43 mouse cellular contexts compared by ENCODE assay signal in the genomic region with DNA sequence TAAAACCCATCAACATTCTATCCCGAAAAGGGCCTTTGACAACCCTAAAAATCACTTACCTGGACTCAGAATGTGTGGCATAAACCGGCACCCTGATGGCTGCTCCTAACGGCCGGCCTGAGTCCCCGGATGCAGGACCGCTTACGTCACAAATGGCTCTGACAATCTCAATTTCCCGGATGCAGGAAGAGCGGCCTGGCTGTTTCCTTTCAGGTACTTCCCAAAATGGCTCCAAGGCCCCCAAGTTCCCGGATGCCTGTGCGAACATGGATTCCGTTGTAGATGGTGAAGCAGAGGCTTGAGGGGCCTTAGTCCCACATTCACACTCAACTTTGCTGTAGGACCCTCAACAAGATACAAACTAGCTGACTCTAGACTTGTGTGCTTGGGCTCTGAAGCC. TPM values are rescaled to one million over a fixed set of nuclear protein-coding genes. Genes with fewer than 3 reads are reported as not detected.
"Had no signal": no experiment of that assay in that cellular context is flagged by ENCODE, and none has a peak within 500 bp of the region (broad histone marks: within the 10 kb centered on the region; RNA-seq: fewer than 3 reads in every experiment).

1700080O16Rik (minus strand) TSS at position 101 of the 400 bp plus-strand sequence.

- H3K27ac ChIP-seq: heart, embryonic 10.5 days; heart, embryonic 13.5 days; heart, embryonic 15.5 days; hindbrain, embryonic 10.5 days; hindbrain, embryonic 12.5 days; hindbrain, embryonic 13.5 days; hindbrain, embryonic 14.5 days; hindbrain, embryonic 15.5 days; hindbrain, postnatal 0 days; intestine, embryonic 15.5 days; kidney, embryonic 15.5 days; kidney, postnatal 0 days; layer of hippocampus, adult 2 months had no signal

- DNase-seq: heart, postnatal 10 days; heart, postnatal 14 days; heart, postnatal 36 days; heart, postnatal 4 days; kidney, adult 11 months; kidney, adult 18-20 months; kidney, adult 2 months; kidney, adult 8-10 months; kidney, adult 9 months; kidney, postnatal 10 days; kidney, postnatal 14 days; kidney, postnatal 25 days; kidney, postnatal 36 days; kidney, postnatal 4 days; layer of hippocampus, adult 9-11 months; layer of hippocampus, postnatal 36 days had no signal

- H3K36me3 ChIP-seq: heart, embryonic 10.5 days; heart, embryonic 12.5 days; heart, embryonic 13.5 days; heart, embryonic 15.5 days; hindbrain, embryonic 10.5 days; hindbrain, embryonic 12.5 days; hindbrain, embryonic 13.5 days; hindbrain, embryonic 15.5 days; intestine, embryonic 15.5 days; kidney, embryonic 15.5 days had no signal

- H3K27me3 ChIP-seq: heart, embryonic 13.5 days; heart, embryonic 15.5 days; hindbrain, embryonic 13.5 days; hindbrain, embryonic 15.5 days; intestine, embryonic 15.5 days had no signal

- H3K4me1 ChIP-seq: heart, embryonic 10.5 days; heart, embryonic 15.5 days; hindbrain, embryonic 10.5 days; hindbrain, embryonic 12.5 days; hindbrain, embryonic 13.5 days; hindbrain, embryonic 15.5 days; intestine, embryonic 15.5 days; kidney, embryonic 15.5 days had no signal

- H3K4me3 ChIP-seq: heart, embryonic 10.5 days; heart, embryonic 12.5 days; heart, embryonic 13.5 days; heart, embryonic 15.5 days; hindbrain, embryonic 10.5 days; hindbrain, embryonic 12.5 days; hindbrain, embryonic 13.5 days; hindbrain, embryonic 15.5 days; intestine, embryonic 15.5 days; kidney, embryonic 15.5 days; layer of hippocampus, adult 2 months had no signal

RNA-seq across cellular contexts. Expression of gene 1700080O16Rik, which starts in this region (rescaled TPM):
- polyA plus RNA-seq: heart, embryonic 10.5 days; heart, embryonic 11.5 days; heart, embryonic 12.5 days; heart, embryonic 13.5 days; heart, embryonic 14.5 days; heart, embryonic 15.5 days; heart, embryonic 16.5 days; heart, postnatal 0 days; hindbrain, embryonic 10.5 days; hindbrain, embryonic 11.5 days; hindbrain, embryonic 12.5 days; hindbrain, embryonic 13.5 days; hindbrain, embryonic 14.5 days; hindbrain, embryonic 15.5 days; hindbrain, embryonic 16.5 days; hindbrain, postnatal 0 days; inflammation-experienced regulatory T-cells, adult 6 months; intestine, embryonic 14.5 days; intestine, embryonic 15.5 days; intestine, embryonic 16.5 days; intestine, postnatal 0 days; kidney, adult 2 months; kidney, embryonic 14.5 days; kidney, embryonic 15.5 days; kidney, embryonic 16.5 days; kidney, postnatal 0 days; large intestine, adult 2 months had no signal
